Mouse (Mus musculus) embryonic fibroblast, embryonic 13.5 days (primary cell): ENCODE data around the gene Ints11.

Experiments
- CTCF ChIP-seq: IDR thresholded peaks from 2 replicates; pipeline ENCODE4 v1.5.1; 2011; ENCODE audit warnings: mild to moderate bottlenecking, control low read depth, low read length, moderate library complexity, borderline replicate concordance; ENCODE audit not compliant: insufficient read depth
- POLR2A ChIP-seq: IDR thresholded peaks from 2 replicates; pipeline ENCODE4 v1.6.1; 2011; ENCODE audit warnings: low read depth, mild to moderate bottlenecking, control low read depth, low read length, moderate library complexity

DNA sequence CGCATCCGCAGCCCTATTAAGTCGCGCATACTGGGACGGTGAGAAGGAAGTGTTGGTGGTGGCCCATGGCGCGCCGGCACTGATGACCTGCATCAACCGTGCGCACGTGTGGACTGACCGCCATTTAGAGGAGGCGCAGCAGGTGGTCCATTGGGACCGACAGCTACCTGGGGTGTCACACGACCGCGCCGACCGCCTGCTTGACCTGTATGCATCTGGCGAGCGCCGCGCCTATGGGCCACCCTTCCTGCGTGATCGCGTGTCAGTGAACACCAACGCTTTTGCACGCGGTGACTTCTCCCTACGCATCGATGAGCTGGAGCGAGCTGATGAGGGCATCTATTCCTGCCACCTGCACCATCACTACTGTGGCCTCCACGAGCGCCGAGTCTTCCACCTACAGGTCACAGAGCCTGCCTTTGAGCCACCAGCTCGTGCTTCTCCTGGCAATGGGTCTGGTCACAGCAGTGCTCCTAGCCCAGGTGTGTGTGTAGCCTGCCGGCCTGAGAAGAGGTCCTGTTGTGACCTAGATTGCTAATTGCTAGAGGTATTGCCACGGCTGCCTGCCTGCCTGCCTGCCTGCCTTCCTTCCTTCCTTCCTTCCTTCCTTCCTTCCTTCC lies 27.6 kb upstream of the Ints11 start:
- TF ChIP-seq CTCF (no peak), POLR2A (no peak)
